Mouse (Mus musculus) myocyte (in vitro differentiated cells): Measurements from ENCODE around the gene Pbrm1.

Experiments used
- CEBPB ChIP-seq: IDR thresholded peaks from 2 replicates; pipeline ENCODE4 v1.6.1; 2011; ENCODE audit warnings: mild to moderate bottlenecking, moderate library complexity; ENCODE audit not compliant: poor library complexity, insufficient read depth, severe bottlenecking
- MYOD1 ChIP-seq, 3 experiments: IDR thresholded peaks; one replicate each; pipeline ENCODE4 v1.6.1; 2011; ENCODE audit warnings: control low read depth in 2 of 3, low read depth in 2 of 3, mild to moderate bottlenecking in 2 of 3, moderate library complexity in 1 of 3; ENCODE audit not compliant: insufficient read length in 2 of 3, control insufficient read depth in 1 of 3
- POLR2A ChIP-seq: IDR thresholded peaks from one replicate; pipeline ENCODE4 v1.6.1; 2011; ENCODE audit warnings: low read depth, mild to moderate bottlenecking, control low read depth, moderate library complexity; ENCODE audit not compliant: insufficient read length
- POLR2AphosphoS2 ChIP-seq: IDR thresholded peaks from one replicate; pipeline ENCODE4 v1.6.1; 2011; ENCODE audit warnings: low read depth, control low read depth; ENCODE audit not compliant: insufficient read length
- TCF12 ChIP-seq: IDR thresholded peaks from one replicate; pipeline ENCODE4 v1.6.1; 2011; ENCODE audit warnings: mild to moderate bottlenecking, control low read depth; ENCODE audit not compliant: poor library complexity, insufficient read depth, severe bottlenecking
- USF1 ChIP-seq: IDR thresholded peaks from one replicate; pipeline ENCODE4 v1.6.1; 2011; ENCODE audit warnings: low read depth, mild to moderate bottlenecking, control low read depth, moderate library complexity

DNA sequence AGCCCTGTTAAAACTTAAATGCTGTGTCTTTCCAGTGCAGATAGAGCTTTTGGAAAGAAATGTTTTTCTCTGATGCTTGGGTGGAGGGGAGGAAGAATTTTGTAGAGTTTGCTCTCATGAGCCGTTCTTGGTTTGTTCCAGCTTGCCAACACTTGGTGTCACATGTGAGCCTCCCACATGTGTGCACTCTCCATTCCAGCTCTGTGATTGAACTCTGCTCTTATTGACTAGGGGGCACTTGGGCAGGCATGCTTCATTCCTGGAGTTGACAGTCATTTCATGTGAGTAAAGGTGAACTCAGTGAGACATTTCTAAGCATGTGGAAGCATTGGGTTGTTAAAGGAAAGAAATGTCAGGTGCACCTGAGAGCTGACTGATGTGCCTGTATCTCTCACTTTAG, 3.6 kb downstream of the Pbrm1 start:
- no peak for TF ChIP-seq CEBPB
- no peak for TF ChIP-seq POLR2A
- TF ChIP-seq POLR2AphosphoS2, result no peak
- no peak for TF ChIP-seq MYOD1 (IDR thresholded peaks at IDR 0.05; ENCODE audit: control insufficient read depth in 1 of 3, insufficient read length in 2 of 3, low read depth in 2 of 3)
- TF ChIP-seq USF1, result no peak
- no peak for TF ChIP-seq TCF12
